Mouse (Mus musculus): ENCODE data around the gene Lef1.

Lef1 gene

DNA sequence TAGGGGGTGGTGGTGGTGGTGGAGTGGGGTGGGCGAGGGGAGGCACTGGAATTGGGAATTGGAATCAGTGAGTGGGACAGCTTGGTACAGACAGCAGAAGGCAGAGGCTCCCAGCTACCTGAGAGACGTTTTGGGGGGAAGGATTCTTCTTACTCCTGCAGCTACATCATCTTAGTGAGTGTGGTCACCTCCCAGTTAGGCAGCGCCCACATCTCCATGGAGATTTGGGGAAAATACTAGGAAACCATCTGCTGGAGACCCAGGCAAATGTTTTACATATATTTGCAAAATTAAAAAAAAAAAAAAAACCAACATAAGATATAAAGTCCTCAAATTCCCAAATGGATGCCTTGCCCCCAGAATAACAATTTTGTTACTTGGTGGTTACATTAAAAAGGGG is 88.7 kb downstream of the Lef1 start:
- no peak for DNase-seq

DNA sequence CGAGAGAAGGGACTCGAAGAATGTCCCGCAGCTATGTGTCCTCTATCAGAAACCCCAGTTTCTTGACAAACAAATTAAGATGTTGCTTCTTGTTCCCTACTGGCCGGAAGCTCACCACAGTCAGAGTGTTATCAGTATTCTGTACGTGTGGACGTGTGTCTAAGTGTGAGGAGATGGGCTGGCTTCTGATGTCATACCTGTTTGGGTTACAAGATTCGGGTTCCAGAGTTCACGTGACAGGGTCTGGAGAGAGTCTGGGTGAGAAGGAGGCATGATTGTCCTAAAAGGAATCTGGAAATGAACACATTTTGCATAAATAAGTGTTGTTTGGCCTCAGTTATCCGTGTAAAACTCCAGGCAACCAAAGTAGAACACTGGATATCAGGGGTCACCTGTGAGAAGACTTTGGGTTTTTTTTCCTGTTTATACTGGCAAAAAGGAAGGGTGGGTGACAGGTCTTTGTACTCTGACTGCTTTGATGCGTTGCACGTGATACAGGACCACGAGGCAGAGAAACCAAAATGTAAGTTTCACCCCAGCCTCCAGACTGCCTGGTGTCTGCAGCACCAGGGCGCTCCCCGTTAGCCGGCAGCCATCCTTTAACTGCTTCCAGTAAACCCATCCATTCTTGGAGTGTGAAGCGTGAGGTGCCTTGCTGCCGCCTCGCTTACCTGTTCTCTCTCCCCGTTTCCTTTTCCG is 89.5 kb downstream of the Lef1 start:
- DNase-seq, result no peak

DNA sequence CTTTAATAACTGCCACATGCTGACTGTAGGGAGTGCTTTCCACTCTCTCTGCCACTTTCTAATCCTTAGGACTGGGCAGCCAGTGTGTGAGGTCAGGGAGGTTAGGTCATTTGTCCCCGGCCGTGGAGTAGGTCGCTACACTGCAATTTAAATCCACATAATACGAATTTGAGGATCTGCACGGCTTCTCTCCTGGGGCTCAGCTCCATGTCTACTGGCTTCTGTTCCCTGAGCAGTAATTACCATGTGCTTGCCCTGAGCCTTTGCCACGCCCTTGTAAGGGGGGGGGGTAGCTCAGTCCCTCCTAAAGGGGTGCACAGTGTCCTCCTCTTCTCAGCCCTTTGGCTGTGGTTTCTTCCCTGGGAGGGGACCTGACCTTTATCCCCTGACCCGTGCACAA is 92.0 kb downstream of the Lef1 start:
- DNase-seq, result no peak

DNA sequence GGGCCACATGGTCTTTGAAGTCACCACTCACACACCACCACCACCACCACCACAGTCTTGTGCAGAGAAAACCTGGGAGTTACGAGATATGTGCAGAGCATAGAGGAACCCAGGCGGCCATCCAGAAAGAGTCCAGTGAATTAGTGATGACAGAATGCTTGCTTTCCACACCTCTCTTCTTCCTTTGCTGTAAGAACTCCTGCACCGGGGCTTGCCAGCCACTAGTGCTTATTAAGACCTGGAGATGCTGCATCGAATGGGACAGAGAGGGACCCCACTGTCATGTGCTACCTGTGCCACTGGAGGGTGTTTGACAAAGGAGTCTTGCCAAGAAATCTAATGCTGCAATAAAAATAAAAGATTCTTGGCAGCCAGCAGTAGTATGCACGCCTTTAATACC is 97.6 kb downstream of the Lef1 start:
- no peak for DNase-seq

DNA sequence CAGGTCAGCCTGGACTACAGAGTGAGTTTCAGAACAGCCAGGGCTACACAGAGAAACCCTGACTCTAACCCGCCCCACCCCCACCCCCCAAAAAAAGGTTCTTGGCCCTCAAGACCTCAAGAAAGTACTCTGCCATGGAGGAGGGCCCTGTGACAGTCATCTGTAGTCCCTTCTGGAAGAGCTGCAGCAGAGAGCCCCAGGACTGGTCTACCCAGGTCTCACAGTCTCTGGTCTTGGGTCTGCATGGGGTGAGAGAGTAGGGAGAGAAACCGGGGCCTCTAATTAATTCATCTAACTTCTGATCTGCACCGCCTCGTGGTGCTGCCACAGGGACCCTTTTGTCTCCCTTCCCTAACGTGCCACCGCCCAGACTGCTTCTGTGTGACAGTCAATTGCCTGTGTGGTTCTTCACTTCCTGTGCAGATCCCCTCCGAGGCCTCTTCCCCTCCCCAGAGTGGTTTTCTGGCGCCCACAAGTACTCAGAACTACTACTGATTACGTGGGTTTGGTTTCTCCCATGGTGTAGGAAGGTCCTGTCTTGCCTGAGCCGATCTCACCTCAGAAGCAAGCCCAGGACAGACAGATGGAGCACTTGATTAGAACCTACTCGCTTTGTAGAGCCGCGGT is 98.1 kb downstream of the Lef1 start:
- no peak for DNase-seq

DNA sequence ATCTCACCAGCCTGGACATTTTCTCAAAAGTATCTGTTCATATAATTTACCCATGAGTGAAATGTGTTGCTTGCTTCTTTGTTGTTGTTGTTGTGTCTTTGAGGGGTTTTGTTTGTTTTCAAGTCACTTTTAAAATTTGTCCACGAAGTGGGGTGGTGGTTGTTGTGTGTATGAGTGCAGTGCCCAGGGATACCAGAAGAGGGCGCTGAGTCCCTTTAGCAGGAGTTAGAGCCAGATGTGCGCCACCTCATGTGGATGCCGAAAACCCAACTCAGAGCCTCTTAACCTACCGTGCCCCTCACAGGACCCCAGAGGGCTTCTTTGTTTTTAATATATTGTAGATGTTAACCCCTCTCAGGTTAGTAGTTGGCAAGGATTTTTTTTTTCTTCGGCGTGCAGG is 101.9 kb downstream of the Lef1 start:
- DNase-seq, result no peak

DNA sequence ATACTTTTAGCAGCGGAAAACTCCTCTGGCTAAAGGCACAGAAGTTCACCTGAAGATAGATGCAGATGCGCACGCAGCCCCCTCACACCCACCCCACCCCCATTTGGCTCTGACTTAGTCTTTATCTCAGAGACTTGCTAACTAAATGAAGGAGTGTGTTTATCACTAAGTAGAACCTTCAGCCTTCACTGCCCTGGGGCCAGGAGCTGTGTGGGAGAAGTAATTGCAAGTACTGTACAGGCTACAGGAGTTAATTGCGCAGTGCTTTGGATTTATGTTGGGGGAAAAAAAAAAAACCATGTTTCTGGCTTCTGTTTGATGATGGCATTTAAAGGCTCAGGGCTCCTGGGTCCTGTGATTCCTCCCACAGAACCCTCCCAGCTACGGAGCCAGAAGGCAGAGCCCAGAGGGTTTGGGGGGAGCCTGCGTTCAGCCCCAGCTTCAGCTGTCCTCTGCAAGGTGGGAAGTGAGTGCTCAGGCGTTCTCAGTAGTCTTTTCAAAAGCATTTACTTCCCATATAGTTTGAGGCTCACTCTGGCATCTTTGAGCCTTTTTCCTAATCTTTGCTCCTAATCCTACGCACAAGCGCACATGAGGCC is 103.9 kb downstream of the Lef1 start:
- DNase-seq, result no peak

DNA sequence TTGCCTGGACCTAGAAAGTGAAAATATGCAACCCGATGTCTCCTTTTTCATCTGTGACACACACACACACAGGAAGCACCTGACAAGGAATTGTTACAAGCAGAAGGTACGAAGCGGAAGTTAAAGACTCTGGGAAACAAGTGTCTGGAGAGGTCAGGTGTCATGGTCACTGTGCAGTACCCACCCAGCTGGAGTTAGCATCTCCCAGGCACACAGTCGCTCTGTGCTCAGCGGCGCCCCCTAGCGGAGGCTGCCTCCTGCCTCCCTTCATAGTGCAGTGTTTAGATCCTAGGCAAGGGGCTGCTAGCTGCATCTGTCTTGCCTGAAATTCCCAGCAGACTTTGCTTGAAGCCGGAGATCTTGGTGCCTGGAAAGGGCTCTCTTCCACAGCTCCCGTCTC is 104.6 kb downstream of the Lef1 start:
- peak; percentile 52 for DNase-seq

DNA sequence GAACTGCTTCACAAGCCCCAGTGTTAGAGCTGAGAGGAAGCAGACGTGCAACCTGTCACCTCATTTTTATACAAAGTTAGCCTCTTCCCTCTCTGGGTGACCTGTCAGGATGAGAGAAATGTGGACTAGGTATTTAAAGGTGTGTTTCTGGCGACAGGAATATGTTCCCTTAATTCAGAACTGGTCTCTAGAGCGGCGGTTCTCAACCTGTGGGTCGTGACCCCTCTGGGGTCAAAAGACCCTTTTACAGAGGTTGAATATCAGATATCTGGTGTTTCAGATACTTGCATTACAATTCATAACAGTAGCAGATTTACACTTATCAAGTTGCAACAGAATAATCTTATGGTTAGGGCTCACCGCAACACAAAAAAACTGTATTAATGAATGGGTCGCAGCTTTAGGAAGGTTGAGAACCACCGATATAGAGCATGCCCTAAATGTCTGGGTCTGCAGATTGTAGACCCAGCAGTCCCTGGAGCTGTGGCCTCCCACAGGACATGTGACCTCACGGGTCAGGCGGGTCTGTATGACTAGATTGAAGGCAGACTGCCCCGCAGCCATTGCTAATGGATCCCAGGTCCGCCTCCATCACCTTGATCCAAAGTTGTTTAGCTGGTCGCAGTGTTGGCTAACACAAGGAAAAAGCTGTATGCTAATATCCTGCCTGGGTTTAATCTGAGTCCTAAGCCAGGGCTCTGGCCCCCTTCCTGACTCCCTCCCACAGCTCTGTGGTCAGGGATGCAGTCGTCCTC is 108.5 kb downstream of the Lef1 start:
- no peak for DNase-seq

DNA sequence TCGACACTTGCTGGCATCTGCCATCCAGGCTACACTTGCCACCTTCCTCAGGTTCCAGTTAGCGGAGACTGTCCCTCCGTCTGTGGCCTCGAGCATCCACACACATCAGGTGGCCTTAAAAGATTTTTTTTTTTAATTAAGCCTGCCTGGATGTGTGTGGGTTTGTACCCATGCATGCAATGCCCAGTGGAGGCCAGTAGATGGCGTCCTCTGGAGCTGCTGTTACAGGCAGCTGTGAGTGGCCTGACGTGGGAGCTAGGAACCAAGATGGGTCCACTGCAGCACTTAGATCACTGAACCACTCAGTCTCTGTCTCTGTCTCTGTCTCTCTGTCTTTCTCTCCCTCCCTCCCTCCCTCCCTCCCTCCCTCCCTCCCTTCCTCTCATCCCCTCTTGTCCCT is 117.8 kb downstream of the Lef1 start:
- no peak for DNase-seq

DNA sequence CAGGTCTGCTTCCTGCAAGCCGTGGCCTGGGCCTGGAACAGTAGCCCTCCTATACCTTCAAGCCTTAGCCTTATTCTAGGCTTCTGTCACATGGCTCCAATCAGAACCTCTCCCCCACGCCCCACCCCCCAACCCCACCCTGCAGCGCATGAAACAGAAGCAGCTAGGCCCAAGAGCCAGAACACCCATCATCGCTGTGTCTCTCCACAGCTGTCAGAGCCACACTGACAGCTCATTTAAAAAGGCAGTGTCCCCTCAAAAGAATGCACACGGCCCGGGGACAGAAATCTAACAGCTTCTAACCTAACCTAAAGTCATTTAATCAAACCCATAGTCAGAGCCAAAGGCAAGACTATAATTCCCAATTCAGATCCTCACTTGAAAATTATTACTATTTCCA is 126.8 kb downstream of the Lef1 start:
- DNase-seq, result no peak

DNA sequence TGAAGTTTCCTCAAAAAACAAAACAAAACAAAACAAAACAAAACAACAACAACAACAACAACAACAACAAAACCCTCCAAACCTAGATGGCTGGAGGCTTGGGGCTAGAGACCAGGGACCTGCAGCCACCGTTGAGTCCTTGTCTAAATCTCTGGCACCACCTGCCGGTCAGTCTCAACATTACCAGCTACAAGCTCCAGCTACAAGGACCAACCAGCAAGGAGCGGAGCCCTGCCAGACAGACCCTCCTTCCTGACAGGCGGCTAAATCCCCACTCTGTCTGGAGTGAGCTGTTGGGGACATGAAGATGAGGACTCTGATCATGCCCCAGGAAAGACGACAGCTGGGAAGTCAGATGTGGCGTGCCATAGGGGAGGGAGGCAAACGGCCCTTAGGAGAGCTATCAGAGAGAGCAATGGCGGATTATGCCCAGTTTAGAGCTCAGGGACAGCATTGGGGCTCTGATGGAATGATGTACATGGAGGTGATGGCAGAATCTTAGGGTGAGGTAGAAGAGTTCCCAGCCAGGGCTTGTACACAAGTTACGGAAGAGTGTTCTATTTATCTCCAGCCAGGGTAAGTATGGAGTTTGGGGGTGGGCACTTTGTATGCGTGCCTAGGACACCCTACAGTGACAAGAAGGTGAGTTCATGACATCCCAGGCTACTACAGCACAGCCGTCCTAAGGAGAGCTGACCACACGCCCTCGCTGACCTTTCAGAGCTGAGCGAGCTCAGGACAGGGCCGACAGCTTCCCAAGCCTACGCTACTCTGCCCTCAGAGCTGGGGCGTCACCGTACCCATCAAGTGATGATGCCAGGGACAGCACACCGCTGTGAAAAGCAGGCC is 127.7 kb downstream of the Lef1 start:
- DNase-seq, result peak; percentile 92

DNA sequence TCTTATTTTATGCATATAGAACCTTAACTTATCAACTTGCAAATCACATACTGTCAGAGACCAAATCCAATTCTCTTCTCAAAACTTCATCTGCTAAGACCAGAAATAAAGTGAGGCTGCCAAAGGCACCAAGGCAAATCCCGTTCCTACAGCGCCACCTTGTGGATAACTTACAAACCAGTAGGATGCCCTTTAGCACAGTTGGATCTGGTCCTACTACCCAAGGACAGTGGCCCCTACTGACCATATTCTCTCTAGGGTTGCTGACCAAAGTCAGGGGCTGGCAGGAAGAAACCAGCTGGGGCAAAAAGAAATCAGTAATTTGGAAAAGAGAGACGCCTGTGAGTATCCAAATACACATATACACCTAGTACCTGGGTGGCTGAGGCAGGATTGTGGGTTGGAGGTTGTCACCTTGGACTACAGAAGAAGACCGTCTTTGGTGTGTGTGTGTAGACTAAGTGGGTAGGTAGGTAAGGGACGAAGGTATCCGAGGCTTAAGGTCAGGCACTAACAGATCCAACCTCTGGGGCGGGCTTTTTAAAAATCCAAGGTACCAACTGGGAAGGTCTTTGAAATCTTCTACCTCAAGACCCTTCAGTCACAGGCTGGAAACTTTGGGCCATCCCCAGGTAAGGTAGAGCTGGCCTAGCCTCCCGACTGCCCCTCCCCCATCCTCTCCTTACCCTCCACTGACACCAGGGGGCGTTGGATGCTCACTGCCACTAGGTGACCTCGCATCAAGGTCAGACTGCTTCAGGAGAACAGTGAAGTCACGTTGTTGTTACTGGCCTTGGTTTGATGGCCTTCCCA is 135.7 kb downstream of the Lef1 start:
- DNase-seq, result peak; percentile 66

DNA sequence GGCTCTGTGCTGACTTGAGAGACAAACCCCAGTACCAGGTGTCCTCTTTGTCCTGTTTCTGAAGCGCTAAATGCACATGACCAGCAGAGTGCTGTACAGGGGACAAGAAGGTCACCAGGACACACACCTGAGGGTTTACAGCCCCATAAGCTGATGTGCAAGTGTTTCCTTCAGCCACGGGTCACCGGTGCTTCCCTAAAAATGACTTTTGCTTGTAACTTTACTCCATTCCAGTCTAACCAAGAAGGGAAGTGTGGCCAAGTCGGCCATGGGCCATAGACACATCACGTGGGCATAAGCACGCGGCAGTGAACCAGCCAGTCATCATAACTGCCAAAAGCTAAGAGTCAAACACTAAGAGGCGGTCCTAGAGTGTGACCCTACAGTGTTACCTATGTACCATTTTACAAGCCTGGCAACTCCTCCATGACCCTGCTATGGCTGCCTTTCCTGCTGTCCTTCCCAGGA is 136.3 kb downstream of the Lef1 start:
- DNase-seq, result no peak

DNA sequence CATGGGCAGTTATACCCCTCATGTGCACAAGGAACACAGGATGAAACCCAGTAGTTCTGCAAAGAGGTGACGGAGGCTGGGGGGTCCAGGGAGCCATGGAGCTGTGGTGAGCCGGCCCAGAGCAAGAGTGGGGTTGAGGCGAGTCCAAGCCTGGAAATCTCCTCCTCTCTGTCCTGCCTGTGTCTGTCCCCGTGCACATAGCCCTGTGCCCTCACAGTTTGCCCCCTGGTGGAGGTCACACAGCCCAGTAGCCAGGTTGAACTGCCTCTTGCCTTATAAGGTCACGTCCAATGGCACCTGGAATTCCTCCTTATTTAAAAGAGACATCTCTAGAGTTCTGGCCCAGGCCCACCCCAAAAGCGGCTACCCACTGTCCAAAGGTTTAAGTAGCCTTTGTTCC is 137.2 kb downstream of the Lef1 start:
- DNase-seq, result no peak

DNA sequence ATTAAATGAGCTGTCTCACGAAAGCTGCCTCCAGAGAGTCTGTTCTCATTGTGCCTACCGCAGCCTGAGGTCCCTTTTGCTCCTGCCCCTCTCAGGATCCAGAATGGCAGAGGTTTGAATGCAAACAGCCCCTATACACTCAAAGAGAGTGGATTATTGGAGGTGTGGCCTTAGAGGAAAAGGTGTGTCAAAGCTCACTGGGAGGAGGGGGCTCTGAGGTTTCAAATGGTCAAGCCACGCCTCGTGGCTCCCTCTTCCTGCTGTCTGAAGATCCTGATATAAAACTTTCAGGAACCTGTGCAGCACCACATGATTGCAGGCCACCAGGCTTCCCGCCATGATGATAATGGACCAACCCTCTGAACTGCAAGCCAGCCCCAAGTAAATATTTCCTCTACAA is 137.6 kb downstream of the Lef1 start:
- DNase-seq, result no peak

DNA sequence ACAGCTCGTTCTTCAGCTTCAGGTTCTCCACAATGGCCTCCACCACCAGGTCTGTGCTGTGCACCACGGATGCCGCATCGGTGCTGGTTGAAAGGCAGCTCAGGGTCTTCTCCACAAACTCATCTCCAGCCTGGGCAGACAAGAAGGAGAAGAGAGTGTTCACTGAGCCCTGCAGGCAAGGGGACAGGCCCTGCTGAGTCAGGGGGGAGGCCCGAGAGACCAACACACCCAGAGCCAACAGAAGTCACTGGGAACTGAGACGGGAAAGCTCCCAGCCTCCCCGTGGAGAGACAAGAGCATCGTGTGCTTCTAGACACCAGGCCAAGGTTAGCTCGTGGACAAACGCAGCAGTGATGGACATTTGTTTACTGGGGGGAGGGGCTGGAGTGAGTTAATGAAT is 138.2 kb downstream of the Lef1 start:
- DNase-seq, result no peak

DNA sequence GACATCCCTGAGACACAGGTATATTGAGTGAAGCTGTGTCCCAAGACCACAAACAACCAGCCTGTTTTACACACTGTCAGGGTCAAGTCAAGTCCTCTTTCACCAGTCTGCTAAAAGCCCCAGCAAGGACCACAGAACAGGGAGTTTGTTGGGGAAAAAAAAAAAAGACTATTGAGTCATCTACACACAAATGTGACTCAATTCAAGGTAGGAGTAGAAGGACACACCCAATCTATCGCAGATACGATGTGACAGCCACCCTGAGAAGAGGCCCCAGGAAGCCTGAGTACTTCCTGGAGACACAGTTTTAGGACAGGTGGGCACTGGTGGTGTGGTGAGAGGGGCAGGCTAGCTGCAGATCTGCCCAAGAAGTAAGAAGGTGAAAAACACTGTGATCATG is 140.0 kb downstream of the Lef1 start:
- DNase-seq, result no peak

DNA sequence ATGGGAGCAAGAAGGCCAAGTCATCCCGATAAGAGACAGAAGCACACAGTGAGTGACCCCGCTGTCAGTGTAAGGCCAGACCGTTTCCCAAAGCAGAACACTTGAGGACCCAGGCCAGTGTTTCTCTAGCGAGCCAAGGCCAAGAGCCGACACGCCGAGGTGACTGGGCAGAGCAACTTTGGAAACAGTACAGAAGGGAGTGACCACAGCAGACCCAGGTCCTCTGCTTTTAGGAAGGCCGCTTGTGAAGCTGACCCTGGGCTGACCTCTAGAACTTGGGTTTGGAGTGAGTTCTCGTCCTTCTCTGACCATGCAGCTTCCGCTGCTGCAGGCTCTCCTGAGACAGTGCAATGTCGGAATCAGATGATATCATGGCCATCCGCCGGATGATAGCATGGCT is 140.7 kb downstream of the Lef1 start:
- DNase-seq, result no peak

DNA sequence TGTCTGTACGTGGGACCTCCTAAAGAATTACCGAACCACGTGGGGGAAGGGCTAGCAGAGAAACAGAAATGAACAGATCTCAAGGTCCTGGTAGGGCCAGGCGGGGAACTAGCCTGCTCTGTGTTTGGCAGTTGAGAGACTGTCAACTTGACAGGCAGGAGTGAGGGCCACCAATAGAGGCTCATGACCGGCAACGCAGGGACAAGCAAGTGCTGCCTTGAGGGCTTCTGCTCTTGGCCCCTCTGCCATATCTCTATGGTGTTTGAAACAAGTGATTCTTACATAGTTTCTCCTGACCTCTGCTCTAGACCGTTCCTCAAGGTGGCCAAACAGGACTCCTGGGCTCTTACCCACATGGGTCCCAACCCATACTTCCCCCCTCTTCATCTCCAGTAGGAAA is 141.3 kb downstream of the Lef1 start:
- DNase-seq, result no peak

DNA sequence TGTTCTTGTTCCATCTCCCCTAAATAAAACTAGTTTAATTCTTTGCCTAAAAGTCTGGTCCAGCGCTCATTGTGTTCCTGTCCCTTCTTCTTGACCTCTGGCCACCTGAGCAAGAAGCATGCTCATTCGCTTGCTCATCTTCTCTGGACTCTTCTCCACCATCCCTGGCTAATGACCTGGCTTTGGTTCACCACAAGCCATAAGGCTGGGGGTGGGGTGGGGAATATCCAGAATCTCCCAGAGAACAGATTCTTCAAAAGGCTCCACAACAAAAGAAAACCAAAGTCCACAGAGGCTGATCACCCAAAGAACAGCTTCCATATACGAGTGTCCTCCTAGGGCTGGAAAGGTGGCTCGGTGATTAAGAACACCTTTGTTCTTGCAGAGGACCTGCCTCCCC is 144.7 kb downstream of the Lef1 start:
- DNase-seq, result no peak

DNA sequence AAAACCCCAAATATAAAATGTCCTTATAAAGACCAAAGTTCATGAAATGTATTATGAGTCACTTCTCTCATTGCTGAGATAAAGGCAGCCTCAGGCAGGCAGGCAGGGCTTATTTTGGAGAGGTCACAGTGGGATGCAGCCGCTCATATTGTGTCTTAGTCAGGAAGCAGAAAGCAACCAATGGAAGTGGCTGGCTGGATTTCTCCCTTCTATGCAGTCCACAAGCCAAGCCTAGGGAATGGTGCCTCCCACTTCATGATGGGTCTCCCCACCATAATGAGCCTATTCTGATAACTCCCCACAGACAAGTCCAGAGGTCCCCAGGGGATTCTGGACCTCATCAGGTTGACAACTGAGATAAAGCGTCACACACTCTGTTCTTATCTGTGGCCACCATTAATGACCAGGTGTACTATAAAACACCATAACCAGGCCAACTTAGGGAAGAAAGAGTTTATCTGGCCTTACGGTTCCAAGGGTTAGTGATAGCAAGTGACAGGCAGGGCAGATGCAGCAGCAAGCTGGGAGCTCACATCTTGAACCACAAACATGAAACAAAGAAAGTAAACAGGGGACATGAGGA is 145.2 kb downstream of the Lef1 start:
- DNase-seq, result no peak
